21 mouse cellular contexts compared by ENCODE assay signal in genomic region chr10:118494109-118494508, GRCm38 (mm10). TPM values are rescaled to one million over a fixed set of nuclear protein-coding genes. Genes with fewer than 3 reads are reported as not detected.
"Had no signal": no experiment of that assay in that cellular context is flagged by ENCODE, and none has a peak within 500 bp of the region (broad histone marks: within the 10 kb centered on the region; RNA-seq: fewer than 3 reads in every experiment).

No protein-coding gene starts in this region.

- H3K36me3 ChIP-seq: neural tube, embryonic 13.5 days; neural tube, embryonic 15.5 days; stomach, embryonic 15.5 days had no signal

- H3K9me3 ChIP-seq: neural tube, embryonic 13.5 days; neural tube, embryonic 15.5 days; stomach, embryonic 15.5 days had no signal

- H3K4me1 ChIP-seq: neural tube, embryonic 13.5 days; neural tube, embryonic 15.5 days; stomach, embryonic 15.5 days had no signal

- H3K27me3 ChIP-seq: neural tube, embryonic 13.5 days; neural tube, embryonic 15.5 days; stomach, embryonic 15.5 days had no signal

- H3K27ac ChIP-seq: neural tube, embryonic 13.5 days; neural tube, embryonic 15.5 days; stomach, embryonic 15.5 days; stomach, postnatal 0 days had no signal

- DNase-seq: retina, postnatal 1 day; right cerebral cortex, adult 18-20 months; right cerebral cortex, postnatal 14 days; right cerebral cortex, postnatal 25 days; right cerebral cortex, postnatal 4 days; spleen, adult 18-20 months; thymus, adult 18-20 months; thymus, adult 2 months; thymus, postnatal 14 days; thymus, postnatal 25 days; thymus, postnatal 36 days; thymus, postnatal 4 days had no signal

- H3K9ac ChIP-seq: neural tube, embryonic 13.5 days; neural tube, embryonic 15.5 days; stomach, embryonic 15.5 days had no signal

- H3K4me2 ChIP-seq: neural tube, embryonic 13.5 days; neural tube, embryonic 15.5 days; stomach, embryonic 15.5 days had no signal

- H3K4me3 ChIP-seq: neural tube, embryonic 13.5 days; neural tube, embryonic 15.5 days; stomach, embryonic 15.5 days had no signal

RNA-seq across cellular contexts. Expression of gene Ifng, which starts 53.3 kb away (rescaled TPM):
- polyA plus RNA-seq: neural tube, embryonic 13.5 days; neural tube, embryonic 14.5 days; neural tube, embryonic 15.5 days; small intestine, adult 2 months; stomach, embryonic 14.5 days; stomach, embryonic 15.5 days; stomach, embryonic 16.5 days; stomach, postnatal 0 days; testis, adult 2 months; thymus, adult 2 months had no signal
